Comparison of ENCODE assay signal across 8 mouse cellular contexts in genomic region chr17:32117287-32117871, GRCm38 (mm10). TPM values are rescaled to one million over a fixed set of nuclear protein-coding genes. Genes with fewer than 3 reads are reported as not detected.
DNase-seq lines count a peak whose midpoint lies in the region; ATAC-seq and TF ChIP-seq lines count a peak whose summit lies in the region.

No protein-coding gene starts in this region.

- no peak overlapping the region for H3K4me3 ChIP-seq in neural tube, embryonic 12.5 days
- no peak overlapping the region for H3K4me3 ChIP-seq in forebrain, postnatal 0 days (ENCODE audit: low read depth, low read length)

- peaks cover 13% of the 10 kb centered on the region for H3K27me3 ChIP-seq in neural tube, embryonic 12.5 days (replicated peaks)
- H3K27me3 ChIP-seq in forebrain, postnatal 0 days (ENCODE audit: insufficient read depth, low read length), result no peaks in the 10 kb centered on the region

- no peak overlapping the region for H3K27ac ChIP-seq in neural tube, embryonic 12.5 days
- H3K27ac ChIP-seq in forebrain, postnatal 0 days (ENCODE audit: low read depth, low read length), result no peak overlapping the region

- no peaks in the 10 kb centered on the region for H3K9me3 ChIP-seq in neural tube, embryonic 12.5 days
- H3K9me3 ChIP-seq in forebrain, postnatal 0 days (ENCODE audit: low read length), result no peaks in the 10 kb centered on the region

- 0 out of 2 replicates have a peak, but pooled peaks have one; percentile 5 for ATAC-seq in neural tube, embryonic 12.5 days (ENCODE audit: low FRiP score, low read depth)
- ATAC-seq in forebrain, postnatal 0 days, result peak; percentile 8

- no peak overlapping the region for H3K9ac ChIP-seq in neural tube, embryonic 12.5 days
- H3K9ac ChIP-seq in forebrain, postnatal 0 days, result no peak overlapping the region

- TF ChIP-seq CTCF in forebrain, postnatal 0 days (IDR thresholded peaks at IDR 0.05; ENCODE audit: low read depth), result no peak

- DNase-seq in neural tube, embryonic 10.5 days (ENCODE audit: extremely low spot score, low spot score), result no peak
- no peak for DNase-seq in forebrain, postnatal 0 days
- DNase-seq in kidney, adult 9 months, result peak; percentile 58
- DNase-seq in lung, postnatal 25 days (ENCODE audit: low spot score), result peak; percentile 50
- DNase-seq in B cell, adult 2 months, result no peak
- DNase-seq in ovary, adult 18-20 months (ENCODE audit: low spot score), result no peak
- no peak for DNase-seq in frontal cortex, adult 2 months (ENCODE audit: extremely low spot score in 1 of 2, low spot score in 1 of 2)

- H3K4me1 ChIP-seq in neural tube, embryonic 12.5 days, result peaks cover 20% of the 10 kb centered on the region
- peaks cover 12% of the 10 kb centered on the region for H3K4me1 ChIP-seq in forebrain, postnatal 0 days (ENCODE audit: insufficient read depth)

- H3K4me2 ChIP-seq in neural tube, embryonic 12.5 days (replicated peaks), result no peak overlapping the region
- no peak overlapping the region for H3K4me2 ChIP-seq in forebrain, postnatal 0 days (ENCODE audit: low read depth)

- H3K36me3 ChIP-seq in neural tube, embryonic 12.5 days, result peaks cover 14% of the 10 kb centered on the region
- H3K36me3 ChIP-seq in forebrain, postnatal 0 days (ENCODE audit: insufficient read depth), result no peaks in the 10 kb centered on the region

- 46% methylated on average over 5 of the region's 5 CpGs for WGBS in neural tube, embryonic 12.5 days
- WGBS in forebrain, postnatal 0 days, result 60% methylated on average over 4 of the region's 5 CpGs

RNA-seq across cellular contexts. Expression of gene Notch3, which starts 49.3 kb away (rescaled TPM):
- polyA plus RNA-seq in neural tube, embryonic 12.5 days (2016; fragmentation: Nextera tagmentation; extraction: Ambion mirVana), result 17.3 and 17.4 TPM in 2 replicates
- total RNA-seq in forebrain, postnatal 0 days (2014; rRNA removed), result 13.5 and 22.5 TPM in 2 replicates
- 2.3 and 3.3 TPM in 2 replicates for polyA plus RNA-seq in forebrain, postnatal 0 days (2015; fragmentation: Nextera tagmentation; extraction: Ambion mirVana)
- 7.1 and 9.5 TPM in 2 replicates for polyA plus RNA-seq in frontal cortex, adult 2 months (2012; rRNA removed)

Comparison
In these comparisons a context has a peak if more than half of its experiments do, and no peak if none do; other contexts are left out.
1. DNase-seq: peak in kidney, adult 9 months (single experiment) and lung, postnatal 25 days (single experiment); none in neural tube, embryonic 10.5 days (single experiment), forebrain, postnatal 0 days (single experiment), B cell, adult 2 months (0 of 2), ovary, adult 18-20 months (single experiment) and frontal cortex, adult 2 months (0 of 2).